Mouse (Mus musculus): ENCODE measurements at regions not wholly inside any gene's neighbourhood (a gene's known extent, or its start where the extent isn't known, plus 50 kb on each side); places are given as distances from the start of the nearest gene placed in this dataset.

GRCm38 (mm10) chr8:115536554-115537346, 170.8 kb downstream of the Maf start:
- 62% methylated on average over 19 of the region's 19 CpGs for WGBS
- TF ChIP-seq CTCF (IDR thresholded peaks at IDR 0.05; ENCODE audit: insufficient read depth, low read depth, low read length) (no peak), POLR2A (IDR thresholded peaks at IDR 0.05; ENCODE audit: insufficient read depth, low read depth, low read length) (no peak)
- Histone ChIP-seq H3K4me3 (ENCODE audit: insufficient read depth, low read depth, low read length) (no peak overlapping the region), H3K27ac (ENCODE audit: insufficient read depth, low read depth, low read length) (no peak overlapping the region), H3K4me1 (ENCODE audit: control insufficient read depth, insufficient read depth, low read length) (peaks cover 4% of the 10 kb centered on the region; the same call in 1 of the 2 replicates)

- Histone ChIP-seq H3K4me1 (ENCODE audit: control insufficient read depth, insufficient read depth, low read length) (peaks cover 4% of the 10 kb centered on the region; the same call in 1 of the 2 replicates), H3K27ac (ENCODE audit: insufficient read depth, low read depth, low read length) (no peak overlapping the region), H3K4me3 (ENCODE audit: insufficient read depth, low read depth, low read length) (no peak overlapping the region)
- TF ChIP-seq CTCF (IDR thresholded peaks at IDR 0.05; ENCODE audit: insufficient read depth, low read depth, low read length) = no peak
- no peak for TF ChIP-seq POLR2A (IDR thresholded peaks at IDR 0.05; ENCODE audit: insufficient read depth, low read depth, low read length)
- 86% methylated on average over 8 of the region's 8 CpGs for WGBS
Observed at GRCm38 (mm10) chr8:115536001-115536400, 171.6 kb downstream of the Maf start.

- TF ChIP-seq CTCF (IDR thresholded peaks at IDR 0.05; ENCODE audit: insufficient read depth, low read depth, low read length) (no peak), POLR2A (IDR thresholded peaks at IDR 0.05; ENCODE audit: insufficient read depth, low read depth, low read length) (no peak)
- WGBS = 97% methylated on average over 2 of the region's 2 CpGs
- peaks cover 8% of the 10 kb centered on the region for H3K4me1 ChIP-seq (ENCODE audit: control insufficient read depth, insufficient read depth, low read length)
Observed at GRCm38 (mm10) chr8:115534030-115534429, 173.6 kb downstream of the Maf start.

GRCm38 (mm10) chr8:115531343-115531742, 176.3 kb downstream of the Maf start:
- WGBS = 95% methylated on average over 6 of the region's 6 CpGs
- no peak overlapping the region for H3K4me3 ChIP-seq (ENCODE audit: insufficient read depth, low read depth, low read length)
- no peak overlapping the region for H3K27ac ChIP-seq (ENCODE audit: insufficient read depth, low read depth, low read length)
- TF ChIP-seq CTCF (IDR thresholded peaks at IDR 0.05; ENCODE audit: insufficient read depth, low read depth, low read length) (no peak), POLR2A (IDR thresholded peaks at IDR 0.05; ENCODE audit: insufficient read depth, low read depth, low read length) (no peak)
- H3K4me1 ChIP-seq (ENCODE audit: control insufficient read depth, insufficient read depth, low read length) = peaks cover 6% of the 10 kb centered on the region

More at GRCm38 (mm10) chr8:115534030-115534429, 173.6 kb downstream of the Maf start:
- Histone ChIP-seq H3K4me3 (ENCODE audit: insufficient read depth, low read depth, low read length) (no peak overlapping the region), H3K27ac (ENCODE audit: insufficient read depth, low read depth, low read length) (no peak overlapping the region)

- H3K4me1 ChIP-seq (ENCODE audit: control insufficient read depth, insufficient read depth, low read length) = peaks cover 6% of the 10 kb centered on the region
- 22% methylated on average over 14 of the region's 14 CpGs for WGBS
- H3K27ac ChIP-seq (ENCODE audit: insufficient read depth, low read depth, low read length) = no peak overlapping the region
- peak overlapping the region; percentile 19 for H3K4me3 ChIP-seq (ENCODE audit: insufficient read depth, low read depth, low read length)
- TF ChIP-seq POLR2A (IDR thresholded peaks at IDR 0.05; ENCODE audit: insufficient read depth, low read depth, low read length) (no peak), CTCF (IDR thresholded peaks at IDR 0.05; ENCODE audit: insufficient read depth, low read depth, low read length) (no peak)
Observed at GRCm38 (mm10) chr8:115529568-115530342, 177.8 kb downstream of the Maf start.

GRCm38 (mm10) chr8:115528879-115529278, 178.7 kb downstream of the Maf start:
- Histone ChIP-seq H3K4me1 (ENCODE audit: control insufficient read depth, insufficient read depth, low read length) (peaks cover 6% of the 10 kb centered on the region), H3K4me3 (ENCODE audit: insufficient read depth, low read depth, low read length) (no peak overlapping the region), H3K27ac (ENCODE audit: insufficient read depth, low read depth, low read length) (no peak overlapping the region)
- WGBS = 96% methylated on average over 11 of the region's 11 CpGs
- no peak for TF ChIP-seq CTCF (IDR thresholded peaks at IDR 0.05; ENCODE audit: insufficient read depth, low read depth, low read length)
- TF ChIP-seq POLR2A (IDR thresholded peaks at IDR 0.05; ENCODE audit: insufficient read depth, low read depth, low read length) = no peak

GRCm38 (mm10) chr8:115525149-115525548, 182.4 kb downstream of the Maf start:
- 93% methylated on average over 8 of the region's 8 CpGs for WGBS
- no peak for TF ChIP-seq POLR2A (IDR thresholded peaks at IDR 0.05; ENCODE audit: insufficient read depth, low read depth, low read length)
- TF ChIP-seq CTCF (IDR thresholded peaks at IDR 0.05; ENCODE audit: insufficient read depth, low read depth, low read length) = no peak
- Histone ChIP-seq H3K27ac (ENCODE audit: insufficient read depth, low read depth, low read length) (no peak overlapping the region), H3K4me3 (ENCODE audit: insufficient read depth, low read depth, low read length) (no peak overlapping the region), H3K4me1 (ENCODE audit: control insufficient read depth, insufficient read depth, low read length) (peaks cover 6% of the 10 kb centered on the region)

GRCm38 (mm10) chr8:115524713-115525112, 182.9 kb downstream of the Maf start:
- Histone ChIP-seq H3K27ac (ENCODE audit: insufficient read depth, low read depth, low read length) (no peak overlapping the region), H3K4me1 (ENCODE audit: control insufficient read depth, insufficient read depth, low read length) (peaks cover 4% of the 10 kb centered on the region), H3K4me3 (ENCODE audit: insufficient read depth, low read depth, low read length) (no peak overlapping the region)
- TF ChIP-seq POLR2A (IDR thresholded peaks at IDR 0.05; ENCODE audit: insufficient read depth, low read depth, low read length) (no peak), CTCF (IDR thresholded peaks at IDR 0.05; ENCODE audit: insufficient read depth, low read depth, low read length) (no peak)
- 54% methylated on average over 8 of the region's 8 CpGs for WGBS

- WGBS = 86% methylated on average over 5 of the region's 5 CpGs
- no peak overlapping the region for H3K4me3 ChIP-seq (ENCODE audit: insufficient read depth, low read depth, low read length)
- no peaks in the 10 kb centered on the region for H3K4me1 ChIP-seq (ENCODE audit: control insufficient read depth, insufficient read depth, low read length)
- TF ChIP-seq CTCF (IDR thresholded peaks at IDR 0.05; ENCODE audit: insufficient read depth, low read depth, low read length) = no peak
- no peak for TF ChIP-seq POLR2A (IDR thresholded peaks at IDR 0.05; ENCODE audit: insufficient read depth, low read depth, low read length)
- no peak overlapping the region for H3K27ac ChIP-seq (ENCODE audit: insufficient read depth, low read depth, low read length)
Observed at GRCm38 (mm10) chr8:115522527-115522926, 185.1 kb downstream of the Maf start.
